Mouse (Mus musculus) lung, embryonic 14.5 days (tissue): Measurements from ENCODE around the gene Slit3. TPM values are rescaled to one million over a fixed set of nuclear protein-coding genes. Genes with fewer than 3 reads are reported as not detected.

ENCODE experiments used
- ATAC-seq: fragments of 200-750 bp; cut with Nextera tagmentation; 2 replicates; pipeline ENCODE4 v1.8.0; 2017; ENCODE audit warnings: mild to moderate bottlenecking, moderate TSS enrichment, moderate library complexity; ENCODE audit not compliant: insufficient read depth
- DNase-seq: peaks from one replicate; pipeline ENCODE4 v3.0.0-alpha.2; 2015
- H3K27ac ChIP-seq: fragments of 300-500 bp; sonication (generic); 2 replicates; pipeline ENCODE4 v1.5.1; 2014; ENCODE audit warnings: low read depth, mild to moderate bottlenecking, moderate library complexity
- H3K27me3 ChIP-seq: fragments of 300-500 bp; sonication (generic); 2 replicates; pipeline ENCODE4 v1.6.1; 2014; ENCODE audit warnings: low read length, control low read depth; ENCODE audit not compliant: insufficient read depth
- H3K36me3 ChIP-seq: fragments of 300-500 bp; sonication (generic); 2 replicates; pipeline ENCODE4 v1.6.1; 2014; ENCODE audit warnings: control low read depth; ENCODE audit not compliant: insufficient read depth
- H3K4me1 ChIP-seq: fragments of 300-500 bp; sonication (generic); 2 replicates; pipeline ENCODE4 v1.6.1; 2014; ENCODE audit warnings: antibody characterized with exemption, control low read depth; ENCODE audit not compliant: insufficient read depth
- H3K4me2 ChIP-seq: fragments of 300-500 bp; sonication (generic); 2 replicates; pipeline ENCODE4 v1.6.1; 2014; ENCODE audit warnings: mild to moderate bottlenecking
- H3K4me3 ChIP-seq: fragments of 300-500 bp; sonication (generic); 2 replicates; pipeline ENCODE4 v1.5.1; 2014; ENCODE audit warnings: low read depth, low read length
- H3K9ac ChIP-seq: fragments of 300-500 bp; sonication (generic); 2 replicates; pipeline ENCODE4 v1.6.1; 2014
- H3K9me3 ChIP-seq: fragments of 300-500 bp; sonication (generic); 2 replicates; pipeline ENCODE4 v1.6.1; 2016; ENCODE audit warnings: low read depth, low read length, control low read depth
- CTCF ChIP-seq: IDR thresholded peaks from 2 replicates; pipeline ENCODE4 v1.5.1; 2016; ENCODE audit warnings: antibody characterized with exemption, low read depth
- WGBS: fragments of 180-500 bp; shearing (Covaris S2); extraction: QIAGEN DNeasy Blood & Tissue Kit; methylation state at CpG from one replicate; pipeline ENCODE4 v1.1.7; 2014; 5-methylcytosine and 5-hydroxymethylcytosine counted together
- polyA plus RNA-seq: library from polyadenylated mRNA; unstranded; fragments of >200 nt; fragmentation: Nextera tagmentation; extraction: Ambion mirVana; gene quantifications from 2 replicates; pipeline ENCODE4 v1.2.1, GENCODE M21; 2014

The Slit3 gene
- polyA plus RNA-seq, 1 experiment from 2014 or later: 37.3 TPM

DNA sequence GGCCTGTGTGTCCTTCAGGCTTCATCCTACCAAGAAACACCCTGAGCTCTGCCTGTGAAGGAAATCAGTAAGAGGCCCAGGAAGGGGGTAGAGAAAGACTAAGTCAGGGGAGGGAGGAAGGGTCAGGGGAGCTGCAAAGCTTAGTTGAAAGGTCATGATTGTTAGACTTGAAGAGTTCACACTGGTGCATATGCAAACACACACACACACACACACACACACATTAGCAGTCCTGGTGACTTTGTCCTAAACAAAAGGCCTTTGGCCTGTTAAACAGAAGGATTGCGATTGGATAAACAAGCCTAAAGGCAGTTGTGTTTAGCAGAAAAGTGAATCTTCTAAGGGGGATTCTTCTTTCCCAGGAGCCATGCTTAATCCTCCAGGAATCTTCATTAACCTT is 7.7 kb upstream of the Slit3 start:
- TF ChIP-seq CTCF: no peak
- peaks cover 8% of the 10 kb centered on the region; the same call in 1 of the 2 replicates for H3K4me1 ChIP-seq
- H3K9me3 ChIP-seq: no peaks in the 10 kb centered on the region
- H3K4me3 ChIP-seq: no peak overlapping the region
- ATAC-seq: no peak
- 71% methylated on average over 1 of the region's 1 CpGs for WGBS
- no peak overlapping the region for H3K4me2 ChIP-seq
- no peak overlapping the region for H3K9ac ChIP-seq
- H3K27me3 ChIP-seq: no peaks in the 10 kb centered on the region
- H3K36me3 ChIP-seq: no peaks in the 10 kb centered on the region
- H3K27ac ChIP-seq: no peak overlapping the region
- no peak for DNase-seq

DNA sequence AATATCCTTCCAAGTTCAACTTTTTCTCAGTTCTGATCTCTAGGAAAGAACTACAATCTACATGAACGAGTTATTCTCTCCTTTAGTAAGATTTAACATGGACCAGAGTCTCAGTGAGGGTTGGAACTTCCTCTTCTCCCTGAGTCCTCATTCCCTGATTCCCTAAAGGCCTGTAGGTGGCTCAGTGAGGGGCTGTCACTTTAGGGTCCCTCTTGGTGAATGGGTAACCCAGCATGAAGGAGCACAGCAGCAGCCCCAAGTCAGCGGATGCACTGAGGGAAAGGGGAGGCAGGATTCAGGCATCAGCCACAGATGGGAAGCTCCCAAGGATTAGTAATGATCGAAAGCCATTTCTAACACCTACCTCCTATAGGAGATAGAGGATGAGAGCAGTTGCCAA is 4.6 kb upstream of the Slit3 start:
- H3K4me2 ChIP-seq: no peak overlapping the region
- peaks cover 4% of the 10 kb centered on the region; the same call in 1 of the 2 replicates for H3K27me3 ChIP-seq
- no peak overlapping the region for H3K9ac ChIP-seq
- H3K4me1 ChIP-seq: peaks cover 3% of the 10 kb centered on the region; the same call in 1 of the 2 replicates
- no peak for TF ChIP-seq CTCF
- H3K36me3 ChIP-seq: no peaks in the 10 kb centered on the region
- H3K9me3 ChIP-seq: no peaks in the 10 kb centered on the region
- DNase-seq (no peak), ATAC-seq (no peak)
- 72% methylated on average over 3 of the region's 3 CpGs for WGBS
- H3K4me3 ChIP-seq: no peak overlapping the region
- no peak overlapping the region for H3K27ac ChIP-seq

DNA sequence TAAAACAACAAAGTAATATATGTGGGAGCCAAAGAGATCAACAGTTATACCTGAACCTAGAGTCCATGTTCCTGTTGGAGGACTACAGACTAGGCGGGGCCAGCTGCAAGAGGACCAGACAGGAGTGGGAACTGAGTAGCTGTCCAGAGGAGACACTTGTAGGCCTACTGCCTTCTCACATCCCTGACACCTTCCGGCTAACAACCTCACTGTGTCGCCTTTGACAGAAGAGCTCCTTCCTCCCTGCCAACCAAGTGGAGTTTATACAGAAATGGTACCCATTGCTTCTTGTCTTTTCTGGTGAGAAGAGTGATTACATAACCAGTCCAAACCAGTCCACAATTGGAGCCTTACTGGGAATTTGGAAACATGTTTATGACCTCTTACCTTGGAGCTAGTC is 3.2 kb upstream of the Slit3 start:
- 85% methylated on average over 3 of the region's 3 CpGs for WGBS
- Histone ChIP-seq H3K4me3 (no peak overlapping the region), H3K4me1 (peaks cover 3% of the 10 kb centered on the region; the same call in 1 of the 2 replicates), H3K9ac (no peak overlapping the region), H3K9me3 (no peaks in the 10 kb centered on the region), H3K27ac (no peak overlapping the region), H3K36me3 (no peaks in the 10 kb centered on the region), H3K27me3 (peaks cover 15% of the 10 kb centered on the region; the same call in 1 of the 2 replicates), H3K4me2 (no peak overlapping the region)
- no peak for DNase-seq
- no peak for ATAC-seq
- no peak for TF ChIP-seq CTCF

DNA sequence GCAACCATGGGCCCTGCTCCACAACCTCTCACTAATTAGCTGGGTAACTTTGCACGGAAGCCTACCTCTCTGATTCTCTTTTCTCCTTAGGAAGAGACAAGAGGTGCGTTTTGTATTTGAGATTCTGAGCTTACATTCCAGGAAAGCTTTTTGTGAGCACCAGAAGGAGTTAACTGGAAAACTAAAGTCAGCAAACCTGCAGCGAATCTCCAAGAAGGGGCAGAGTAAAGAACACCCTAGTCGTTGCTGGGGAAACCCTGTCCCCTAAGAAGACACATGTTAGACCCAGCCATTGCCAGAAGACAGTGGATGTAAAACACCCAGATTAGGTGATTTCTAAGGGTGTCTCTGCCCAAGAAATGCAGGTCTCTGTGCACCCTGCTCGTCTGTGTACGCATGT is 2.3 kb upstream of the Slit3 start:
- no peak for TF ChIP-seq CTCF
- Histone ChIP-seq H3K27me3 (peaks cover 22% of the 10 kb centered on the region; the same call in 1 of the 2 replicates), H3K9me3 (no peaks in the 10 kb centered on the region), H3K36me3 (no peaks in the 10 kb centered on the region), H3K4me1 (peaks cover 5% of the 10 kb centered on the region; the same call in 1 of the 2 replicates), H3K4me3 (no peak overlapping the region), H3K27ac (no peak overlapping the region), H3K9ac (no peak overlapping the region), H3K4me2 (no peak overlapping the region)
- ATAC-seq (no peak), DNase-seq (no peak)
- 55% methylated on average over 6 of the region's 6 CpGs for WGBS

DNA sequence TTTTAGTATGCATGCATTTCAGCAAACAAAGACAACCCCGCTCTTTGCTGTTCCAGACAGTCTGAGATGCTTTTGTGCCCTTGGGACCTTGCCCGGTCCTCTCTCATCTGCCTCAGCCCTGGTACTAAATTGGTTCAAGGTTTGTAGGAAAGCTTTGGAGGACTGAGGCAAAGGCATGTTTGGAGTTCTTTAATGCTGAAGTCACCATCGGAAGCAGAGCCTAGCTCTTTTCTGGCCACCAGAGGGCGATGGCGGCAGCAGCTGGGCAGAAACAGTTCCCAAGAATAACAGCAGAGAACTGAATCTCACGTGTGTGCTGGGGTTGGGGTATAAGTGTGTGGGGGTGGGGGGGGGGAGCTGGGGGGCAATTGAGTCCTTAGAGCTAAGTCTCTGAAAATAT is 1.7 kb upstream of the Slit3 start:
- no peaks in the 10 kb centered on the region for H3K9me3 ChIP-seq
- no peak overlapping the region for H3K4me3 ChIP-seq
- DNase-seq (peak; percentile 93), ATAC-seq (no peak)
- H3K4me1 ChIP-seq: peaks cover 6% of the 10 kb centered on the region; the same call in 1 of the 2 replicates
- no peak overlapping the region for H3K27ac ChIP-seq
- peaks cover 27% of the 10 kb centered on the region; the same call in 1 of the 2 replicates for H3K27me3 ChIP-seq
- TF ChIP-seq CTCF: peak; percentile 91
- H3K4me2 ChIP-seq: no peak overlapping the region
- WGBS: 14% methylated on average over 6 of the region's 6 CpGs
- H3K9ac ChIP-seq: no peak overlapping the region
- no peaks in the 10 kb centered on the region for H3K36me3 ChIP-seq

DNA sequence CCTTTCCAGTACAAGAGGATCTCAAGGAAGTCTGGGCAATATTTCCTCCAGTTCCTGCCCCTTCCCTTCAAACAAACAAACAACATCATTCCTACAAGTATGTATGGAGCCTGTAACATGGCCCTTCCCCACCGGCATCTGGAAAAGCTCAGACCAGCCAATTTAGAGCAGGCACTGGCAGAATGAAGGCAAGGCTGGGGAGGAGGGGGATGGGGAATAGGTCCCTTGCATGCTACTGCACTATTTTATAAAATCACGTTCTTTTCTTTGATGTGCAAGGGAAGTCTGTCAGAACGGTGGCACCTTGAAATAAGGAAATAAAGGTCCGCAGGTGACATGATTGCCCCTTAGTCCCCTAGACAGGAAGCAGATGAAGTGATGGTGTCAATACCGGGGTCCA is 948 bp upstream of the Slit3 start:
- H3K4me1 ChIP-seq: peaks cover 6% of the 10 kb centered on the region; the same call in 1 of the 2 replicates
- H3K4me2 ChIP-seq: peak overlapping the region; percentile 68; the same call in 1 of the 2 replicates
- WGBS: 30% methylated on average over 5 of the region's 5 CpGs
- H3K36me3 ChIP-seq: no peaks in the 10 kb centered on the region
- H3K4me3 ChIP-seq: no peak overlapping the region
- no peaks in the 10 kb centered on the region for H3K9me3 ChIP-seq
- no peak overlapping the region for H3K9ac ChIP-seq
- peaks cover 28% of the 10 kb centered on the region; the same call in 1 of the 2 replicates for H3K27me3 ChIP-seq
- peak; percentile 43 for DNase-seq
- no peak for ATAC-seq
- TF ChIP-seq CTCF: no peak
- no peak overlapping the region for H3K27ac ChIP-seq

DNA sequence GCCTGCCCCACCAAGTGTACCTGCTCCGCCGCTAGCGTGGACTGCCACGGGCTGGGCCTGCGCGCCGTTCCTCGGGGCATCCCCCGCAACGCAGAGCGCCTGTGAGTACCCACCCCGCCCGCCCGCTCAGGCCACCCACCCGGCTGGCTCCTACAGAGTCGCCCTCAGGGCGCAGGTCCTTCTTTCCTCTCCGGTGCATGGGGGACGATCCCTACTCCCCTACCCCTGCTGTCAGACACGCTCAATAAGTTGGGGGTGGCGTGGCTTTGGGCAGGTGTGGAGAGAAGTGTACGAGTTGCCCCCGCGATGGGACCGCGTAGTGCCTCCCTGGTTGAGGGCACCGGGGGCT is 561 bp downstream of the Slit3 start:
- Histone ChIP-seq H3K9me3 (no peaks in the 10 kb centered on the region), H3K27ac (peak overlapping the region; percentile 80), H3K4me3 (peak overlapping the region; percentile 70), H3K4me2 (peak overlapping the region; percentile 68), H3K4me1 (peaks cover 18% of the 10 kb centered on the region), H3K9ac (peak overlapping the region; percentile 64), H3K27me3 (peaks cover 28% of the 10 kb centered on the region; the same call in 1 of the 2 replicates), H3K36me3 (no peaks in the 10 kb centered on the region)
- WGBS: under 1% methylated on average over 26 of the region's 27 CpGs
- peak; percentile 31 for DNase-seq
- ATAC-seq: no peak
- no peak for TF ChIP-seq CTCF
